Mouse (Mus musculus) adrenal gland, postnatal 10 days (tissue): Measurements from ENCODE around the gene Coa6. TPM values are rescaled to one million over a fixed set of nuclear protein-coding genes. Genes with fewer than 3 reads are reported as not detected.
A peak's percentile ranks its signal among the peaks of the same experiment; 100 is the strongest.

Experiments used
- DNase-seq: peaks from one replicate; pipeline ENCODE4 v3.0.0; 2021; ENCODE audit warnings: mixed read lengths
- long read RNA-seq, 2 experiments: library from polyadenylated mRNA; stranded (forward); transcript quantifications; one replicate each; pipeline ENCODE4 v2.0.0; 2021
- total RNA-seq, 2 experiments: library from RNA; stranded (reverse); gene quantifications; 2 replicates each; pipeline ENCODE4 v1.2.3; 2021

Gene Coa6
- total RNA-seq = 10 to 100 TPM; 30.3 to 33.6 TPM
- long read RNA-seq, experiment 1, transcript Coa6-201 (2 exons, 747 nt) = major isoform, 36 of 36 reads
- long read RNA-seq, experiment 1, partial matches to known transcripts = 0 of 36 reads
- long read RNA-seq, experiment 1, other reads (novel, unspliced or antisense) = 0 of 36 reads
- long read RNA-seq, experiment 2, transcript Coa6-201 (2 exons, 747 nt) = major isoform, 27 of 27 reads
- long read RNA-seq, experiment 2, partial matches to known transcripts = 0 of 27 reads
- long read RNA-seq, experiment 2, other reads (novel, unspliced or antisense) = 0 of 27 reads

- DNase-seq = peak; percentile 99
Observed at GRCm38 (mm10) chr8:126422174-126422919, at the start of gene Coa6. Gene Coa6 (plus strand): TSS chr8:126422515.

- DNase-seq = no peak
Observed at GRCm38 (mm10) chr8:126379580-126379979, 42.7 kb upstream of the Coa6 start.

GRCm38 (mm10) chr8:126380141-126380540 is 42.2 kb upstream of the Coa6 start:
- DNase-seq = no peak

- no peak for DNase-seq
Observed at GRCm38 (mm10) chr8:126381299-126381698, 41.0 kb upstream of the Coa6 start.

- peak; percentile 49 for DNase-seq
Observed at GRCm38 (mm10) chr8:126382216-126382615, 40.1 kb upstream of the Coa6 start.

GRCm38 (mm10) chr8:126382749-126383148 is 39.6 kb upstream of the Coa6 start:
- peak; percentile 55 for DNase-seq

GRCm38 (mm10) chr8:126387566-126387965 is 34.7 kb upstream of the Coa6 start:
- no peak for DNase-seq

- DNase-seq = no peak
Observed at GRCm38 (mm10) chr8:126391541-126391940, 30.8 kb upstream of the Coa6 start.

- no peak for DNase-seq
Observed at GRCm38 (mm10) chr8:126395386-126395785, 26.9 kb upstream of the Coa6 start.

GRCm38 (mm10) chr8:126395917-126396316 is 26.4 kb upstream of the Coa6 start:
- no peak for DNase-seq

- DNase-seq = peak; percentile 14
Observed at GRCm38 (mm10) chr8:126398349-126398748, 24.0 kb upstream of the Coa6 start.

GRCm38 (mm10) chr8:126404550-126404949 is 17.8 kb upstream of the Coa6 start:
- DNase-seq = peak; percentile 22

GRCm38 (mm10) chr8:126405030-126405429 is 17.3 kb upstream of the Coa6 start:
- DNase-seq = no peak

- DNase-seq = no peak
Observed at GRCm38 (mm10) chr8:126420834-126421233, 1.5 kb upstream of the Coa6 start.

- no peak for DNase-seq
Observed at GRCm38 (mm10) chr8:126422920-126423300, 595 bp downstream of the Coa6 start.

GRCm38 (mm10) chr8:126424163-126424562 is 1.8 kb downstream of the Coa6 start:
- no peak for DNase-seq

- no peak for DNase-seq
Observed at GRCm38 (mm10) chr8:126424946-126425345, 2.6 kb downstream of the Coa6 start.

GRCm38 (mm10) chr8:126429635-126430034 is 7.3 kb downstream of the Coa6 start:
- DNase-seq = no peak

GRCm38 (mm10) chr8:126433827-126434226 is 11.5 kb downstream of the Coa6 start:
- no peak for DNase-seq

- no peak for DNase-seq
Observed at GRCm38 (mm10) chr8:126438937-126439336, 16.6 kb downstream of the Coa6 start.

- DNase-seq = no peak
Observed at GRCm38 (mm10) chr8:126451158-126451557, 28.8 kb downstream of the Coa6 start.

- no peak for DNase-seq
Observed at GRCm38 (mm10) chr8:126455383-126455782, 33.1 kb downstream of the Coa6 start.

- peak; percentile 80 for DNase-seq
Observed at GRCm38 (mm10) chr8:126460274-126460673, 38.0 kb downstream of the Coa6 start.

GRCm38 (mm10) chr8:126461735-126462134 is 39.4 kb downstream of the Coa6 start:
- DNase-seq = no peak
